Mouse (Mus musculus): ENCODE data around the gene Rnf5. TPM values are rescaled to one million over a fixed set of nuclear protein-coding genes. Genes with fewer than 3 reads are reported as not detected.

Gene Rnf5
- polyA plus RNA-seq, 1 experiment from 2014 or later, result 84.9 TPM

- Histone ChIP-seq H3K9ac (peak within 1 kb of the TSS; percentile 8; the same call in 1 of the 2 replicates), H3K27ac (ENCODE audit: low read depth) (peak within 1 kb of the TSS; percentile 98), H3K4me2 (peak within 1 kb of the TSS; percentile 97), H3K9me3 (ENCODE audit: low read depth, low read length) (no peaks in the 10 kb centered on the region), H3K27me3 (ENCODE audit: insufficient read depth, low read length) (no peaks in the 10 kb centered on the region), H3K4me3 (ENCODE audit: low read depth, low read length) (peak within 1 kb of the TSS; percentile 14), H3K4me1 (ENCODE audit: insufficient read depth) (peaks cover 48% of the 10 kb centered on the region), H3K36me3 (ENCODE audit: insufficient read depth) (peaks cover 9% of the 10 kb centered on the region)
- peak; percentile 72 for DNase-seq
- no peak for TF ChIP-seq CTCF (IDR thresholded peaks at IDR 0.05; ENCODE audit: low read depth)
- 7% methylated on average over 7 of the region's 7 CpGs for WGBS
- ATAC-seq (ENCODE audit: insufficient read depth), result no peak
Observed at GRCm38 (mm10) chr17:34589681-34590101, 13.8 kb downstream of the Rnf5 start, which contains the start of gene Gpsm3. Gene Gpsm3, plus strand, starts transcription at chr17:34589806.

GRCm38 (mm10) chr17:34589206-34589605 is 14.3 kb downstream of the Rnf5 start:
- ATAC-seq (ENCODE audit: insufficient read depth) (no peak), DNase-seq (no peak)
- H3K27me3 ChIP-seq (ENCODE audit: insufficient read depth, low read length), result no peaks in the 10 kb centered on the region
- peak overlapping the region; percentile 14 for H3K4me3 ChIP-seq (ENCODE audit: low read depth, low read length)
- WGBS, result 20% methylated on average over 7 of the region's 7 CpGs
- H3K36me3 ChIP-seq (ENCODE audit: insufficient read depth), result peaks cover 4% of the 10 kb centered on the region
- H3K27ac ChIP-seq (ENCODE audit: low read depth), result peak overlapping the region; percentile 98
- H3K4me2 ChIP-seq, result peak overlapping the region; percentile 97
- H3K9me3 ChIP-seq (ENCODE audit: low read depth, low read length), result no peaks in the 10 kb centered on the region
- TF ChIP-seq CTCF (IDR thresholded peaks at IDR 0.05; ENCODE audit: low read depth), result no peak
- H3K9ac ChIP-seq, result no peak overlapping the region; the same call in 1 of the 2 replicates
- H3K4me1 ChIP-seq (ENCODE audit: insufficient read depth), result peaks cover 44% of the 10 kb centered on the region

GRCm38 (mm10) chr17:34588767-34589166 is 14.7 kb downstream of the Rnf5 start:
- TF ChIP-seq CTCF (IDR thresholded peaks at IDR 0.05; ENCODE audit: low read depth), result no peak
- Histone ChIP-seq H3K4me1 (ENCODE audit: insufficient read depth) (peaks cover 42% of the 10 kb centered on the region), H3K27ac (ENCODE audit: low read depth) (no peak overlapping the region), H3K4me3 (ENCODE audit: low read depth, low read length) (no peak overlapping the region), H3K4me2 (peak overlapping the region; percentile 97), H3K9me3 (ENCODE audit: low read depth, low read length) (no peaks in the 10 kb centered on the region), H3K27me3 (ENCODE audit: insufficient read depth, low read length) (no peaks in the 10 kb centered on the region), H3K36me3 (ENCODE audit: insufficient read depth) (no peaks in the 10 kb centered on the region), H3K9ac (no peak overlapping the region)
- DNase-seq (no peak), ATAC-seq (ENCODE audit: insufficient read depth) (no peak)
- WGBS, result 57% methylated on average over 3 of the region's 3 CpGs

GRCm38 (mm10) chr17:34587814-34588213 is 15.7 kb downstream of the Rnf5 start:
- peak overlapping the region; percentile 75 for H3K4me3 ChIP-seq (ENCODE audit: low read depth, low read length)
- H3K27me3 ChIP-seq (ENCODE audit: insufficient read depth, low read length), result no peaks in the 10 kb centered on the region
- no peaks in the 10 kb centered on the region for H3K36me3 ChIP-seq (ENCODE audit: insufficient read depth)
- peak overlapping the region; percentile 97 for H3K4me2 ChIP-seq
- WGBS, result 2% methylated on average over 19 of the region's 19 CpGs
- DNase-seq (peak; percentile 26), ATAC-seq (ENCODE audit: insufficient read depth) (no peak)
- H3K9me3 ChIP-seq (ENCODE audit: low read depth, low read length), result no peaks in the 10 kb centered on the region
- peak overlapping the region; percentile 91 for H3K9ac ChIP-seq
- TF ChIP-seq CTCF (IDR thresholded peaks at IDR 0.05; ENCODE audit: low read depth), result no peak
- peaks cover 39% of the 10 kb centered on the region for H3K4me1 ChIP-seq (ENCODE audit: insufficient read depth)
- peak overlapping the region; percentile 96 for H3K27ac ChIP-seq (ENCODE audit: low read depth)

GRCm38 (mm10) chr17:34587423-34587811 is 16.1 kb downstream of the Rnf5 start:
- TF ChIP-seq CTCF (IDR thresholded peaks at IDR 0.05; ENCODE audit: low read depth), result no peak
- H3K36me3 ChIP-seq (ENCODE audit: insufficient read depth), result no peaks in the 10 kb centered on the region
- H3K9me3 ChIP-seq (ENCODE audit: low read depth, low read length), result no peaks in the 10 kb centered on the region
- H3K4me2 ChIP-seq, result peak overlapping the region; percentile 97
- H3K27ac ChIP-seq (ENCODE audit: low read depth), result peak overlapping the region; percentile 96
- under 1% methylated on average over 50 of the region's 50 CpGs for WGBS
- H3K27me3 ChIP-seq (ENCODE audit: insufficient read depth, low read length), result no peaks in the 10 kb centered on the region
- ATAC-seq (ENCODE audit: insufficient read depth), result peak; percentile 82
- H3K9ac ChIP-seq, result peak overlapping the region; percentile 91
- peaks cover 39% of the 10 kb centered on the region for H3K4me1 ChIP-seq (ENCODE audit: insufficient read depth)
- DNase-seq, result peak; percentile 98
- peak overlapping the region; percentile 75 for H3K4me3 ChIP-seq (ENCODE audit: low read depth, low read length)

- Histone ChIP-seq H3K27ac (ENCODE audit: low read depth) (peak overlapping the region; percentile 96), H3K9ac (peak overlapping the region; percentile 91), H3K9me3 (ENCODE audit: low read depth, low read length) (no peaks in the 10 kb centered on the region), H3K4me1 (ENCODE audit: insufficient read depth) (peaks cover 39% of the 10 kb centered on the region), H3K4me2 (peak overlapping the region; percentile 97), H3K4me3 (ENCODE audit: low read depth, low read length) (peak overlapping the region; percentile 75), H3K36me3 (ENCODE audit: insufficient read depth) (no peaks in the 10 kb centered on the region), H3K27me3 (ENCODE audit: insufficient read depth, low read length) (no peaks in the 10 kb centered on the region)
- WGBS, result under 1% methylated on average over 38 of the region's 38 CpGs
- TF ChIP-seq CTCF (IDR thresholded peaks at IDR 0.05; ENCODE audit: low read depth), result no peak
- DNase-seq (peak; percentile 96), ATAC-seq (ENCODE audit: insufficient read depth) (peak; percentile 88)
Observed at GRCm38 (mm10) chr17:34586796-34587422, 16.6 kb downstream of the Rnf5 start.

- Histone ChIP-seq H3K27ac (ENCODE audit: low read depth) (peak overlapping the region; percentile 96), H3K4me3 (ENCODE audit: low read depth, low read length) (peak overlapping the region; percentile 75), H3K27me3 (ENCODE audit: insufficient read depth, low read length) (no peaks in the 10 kb centered on the region), H3K9ac (peak overlapping the region; percentile 91), H3K4me2 (peak overlapping the region; percentile 97), H3K4me1 (ENCODE audit: insufficient read depth) (peaks cover 34% of the 10 kb centered on the region), H3K36me3 (ENCODE audit: insufficient read depth) (no peaks in the 10 kb centered on the region), H3K9me3 (ENCODE audit: low read depth, low read length) (no peaks in the 10 kb centered on the region)
- peak; percentile 30 for DNase-seq
- TF ChIP-seq CTCF (IDR thresholded peaks at IDR 0.05; ENCODE audit: low read depth), result no peak
- 23% methylated on average over 32 of the region's 32 CpGs for WGBS
- ATAC-seq (ENCODE audit: insufficient read depth), result peak; percentile 3
Observed at GRCm38 (mm10) chr17:34585877-34586771, 17.4 kb downstream of the Rnf5 start.

Measured in lung, embryonic 14.5 days (tissue).